Mouse (Mus musculus) limb, embryonic 10.5 days (tissue): ENCODE results near the gene Zscan4f. TPM values are rescaled to one million over a fixed set of nuclear protein-coding genes. Genes with fewer than 3 reads are reported as not detected.
"Not testable (repeated sequence)": the region's sequence is repeated elsewhere in the genome, so short reads cannot be mapped to it uniquely, and the experiment has no call there.

Source experiments
- DNase-seq: peaks from one replicate; pipeline ENCODE4 v3.0.0-alpha.2; 2017; ENCODE audit warnings: low spot score
- H3K27ac ChIP-seq: fragments of 300-500 bp; sonication (generic); 2 replicates; pipeline ENCODE4 v1.5.1; 2016; ENCODE audit warnings: mild to moderate bottlenecking
- H3K27me3 ChIP-seq: fragments of 300-500 bp; sonication (generic); 2 replicates; pipeline ENCODE4 v1.6.1; 2016; ENCODE audit warnings: low read depth, mild to moderate bottlenecking; ENCODE audit not compliant: poor library complexity, severe bottlenecking
- H3K36me3 ChIP-seq: fragments of 300-500 bp; sonication (generic); 2 replicates; pipeline ENCODE4 v1.6.1; 2016; ENCODE audit warnings: mild to moderate bottlenecking, moderate library complexity
- H3K4me1 ChIP-seq: fragments of 300-500 bp; sonication (generic); 2 replicates; pipeline ENCODE4 v1.6.1; 2016
- H3K4me3 ChIP-seq: fragments of 300-500 bp; sonication (generic); 2 replicates; pipeline ENCODE4 v1.5.1; 2016; ENCODE audit warnings: mild to moderate bottlenecking, moderate library complexity
- H3K9me3 ChIP-seq: fragments of 300-500 bp; sonication (generic); replicated peaks from 2 replicates; pipeline ENCODE4 v1.6.1; 2016; ENCODE audit warnings: mild to moderate bottlenecking
- WGBS: fragments of 180-500 bp; shearing (Covaris S2); methylation state at CpG from one replicate; pipeline ENCODE4 v1.1.7; 2016; 5-methylcytosine and 5-hydroxymethylcytosine counted together
- microRNA-seq: library from miRNA; unstranded; fragments of <30 nt; microRNA quantifications from one replicate; pipeline ENCODE4, GENCODE M21; 2017
- polyA plus RNA-seq: library from polyadenylated mRNA; unstranded; fragments of >200 nt; fragmentation: Nextera tagmentation; extraction: Ambion mirVana; gene quantifications from 2 replicates; pipeline ENCODE4 v1.2.1, GENCODE M21; 2016

Zscan4f gene
- polyA plus RNA-seq: not detected in 2 replicates

GRCm38 (mm10) chr7:11397615-11398014 is at the start of gene Zscan4f:
Zscan4f (plus strand) TSS chr7:11397915.
- H3K36me3 ChIP-seq, H3K27me3 ChIP-seq, H3K4me1 ChIP-seq, H3K4me3 ChIP-seq, DNase-seq, H3K27ac ChIP-seq, H3K9me3 ChIP-seq: not testable (repeated sequence)
- 96% methylated on average over 3 of the region's 3 CpGs for whole genome bisulfite sequencing

DNA sequence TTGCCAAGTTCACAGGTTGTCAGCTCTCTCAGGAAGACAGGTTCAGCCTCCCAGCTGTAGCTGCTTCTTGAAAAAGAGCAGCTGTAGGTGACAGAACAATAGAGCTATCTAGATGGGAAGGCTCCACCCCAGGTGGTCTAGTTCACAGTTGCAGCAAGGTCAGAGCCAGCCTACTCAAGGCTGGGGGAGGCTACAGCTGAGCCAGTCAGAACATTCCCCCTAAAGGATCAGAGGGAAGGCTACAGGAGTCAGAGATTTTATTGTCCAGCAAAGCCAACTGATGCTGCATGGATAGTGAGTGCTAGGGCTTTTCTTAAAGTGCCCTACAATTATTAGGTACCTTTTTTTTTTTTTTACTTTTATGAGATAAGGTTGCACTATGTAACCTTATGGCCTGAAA is 13.1 kb upstream of the Zscan4f start:
- not testable (repeated sequence) for H3K36me3 ChIP-seq, H3K9me3 ChIP-seq, H3K4me3 ChIP-seq, H3K27me3 ChIP-seq, DNase-seq, H3K4me1 ChIP-seq, H3K27ac ChIP-seq

Small RNA genes within 50 kb of the gene (microRNA-seq; reads per million reads assigned to microRNA genes)
- gene Gm23087: not detected

Other genes with a start within 250 kb of the Zscan4f start
- not detected in 2 replicates for gene Zscan4d, start 231.8 kb upstream of the Zscan4f start, polyA plus RNA-seq
- not detected in 2 replicates for gene Zscan4e, start 87.2 kb upstream of the Zscan4f start, polyA plus RNA-seq
- not detected in 2 replicates for gene Zscan4-ps2, start 116.4 kb downstream of the Zscan4f start, polyA plus RNA-seq
- gene Zscan4-ps3, start 211.4 kb downstream of the Zscan4f start, polyA plus RNA-seq: not detected in 2 replicates